ENCODE assay signal across 8 mouse cellular contexts in genomic region chr7:127088901-127089845, GRCm38 (mm10). TPM values are rescaled to one million over a fixed set of nuclear protein-coding genes. Genes with fewer than 3 reads are reported as not detected.
DNase-seq lines count a peak whose midpoint lies in the region; ATAC-seq and TF ChIP-seq lines count a peak whose summit lies in the region.

No protein-coding gene starts in this region.

- 0 out of 2 replicates have a peak overlapping the region, but pooled peaks have one; percentile 26 for H3K9ac ChIP-seq in heart, postnatal 0 days (replicated peaks; ENCODE audit: low read depth, low read length)
- peak overlapping the region; percentile 71 for H3K9ac ChIP-seq in liver, embryonic 14.5 days (replicated peaks)

- H3K4me1 ChIP-seq in bone marrow, adult 2 months (ENCODE audit: control insufficient read depth, insufficient read depth, low read length), result peaks cover 8% of the 10 kb centered on the region; the same call in 1 of the 2 replicates
- peaks cover 9% of the 10 kb centered on the region; the same call in 1 of the 2 replicates for H3K4me1 ChIP-seq in heart, postnatal 0 days (ENCODE audit: control insufficient read depth, insufficient read depth)
- peaks cover 17 to 51% of the 10 kb centered on the region in 2 experiments for H3K4me1 ChIP-seq in liver, embryonic 14.5 days (replicated peaks; ENCODE audit: control insufficient read depth in 2 of 2, insufficient read depth in 2 of 2, low read length in 1 of 2)

- peak; percentile 71 for DNase-seq in CD4-positive helper T cell, adult 2 months (ENCODE audit: low read depth, low spot score)
- no peak for DNase-seq in heart, postnatal 0 days (ENCODE audit: low spot score)
- peak in 1 of 3 experiments; percentile 45 for DNase-seq in liver, embryonic 14.5 days (ENCODE audit: low read depth in 3 of 3, low spot score in 3 of 3)
- peak; percentile 36 for DNase-seq in retina, embryonic 14.5 days (ENCODE audit: low spot score)
- no peak for DNase-seq in cerebellum, adult 9-10 months
- no peak for DNase-seq in frontal cortex, postnatal 14 days (ENCODE audit: low spot score in 2 of 2)

- H3K9me3 ChIP-seq in heart, postnatal 0 days (replicated peaks; ENCODE audit: control insufficient read depth, low read length), result no peaks in the 10 kb centered on the region
- H3K9me3 ChIP-seq in liver, embryonic 14.5 days (ENCODE audit: control insufficient read depth, low read length), result no peaks in the 10 kb centered on the region

- H3K36me3 ChIP-seq in heart, postnatal 0 days (replicated peaks; ENCODE audit: control insufficient read depth, insufficient read depth, low read length), result no peaks in the 10 kb centered on the region
- no peaks in the 10 kb centered on the region; the same call in 1 of the 2 replicates for H3K36me3 ChIP-seq in liver, embryonic 14.5 days (replicated peaks; ENCODE audit: control insufficient read depth, insufficient read depth, low read depth)

- peak overlapping the region; percentile 51 for H3K4me2 ChIP-seq in heart, postnatal 0 days (ENCODE audit: low read depth, low read length)
- peak overlapping the region; percentile 79 for H3K4me2 ChIP-seq in liver, embryonic 14.5 days (ENCODE audit: low read depth)

- ATAC-seq in heart, postnatal 0 days (ENCODE audit: insufficient read depth, low read depth), result no peak
- no peak for ATAC-seq in liver, embryonic 14.5 days (ENCODE audit: insufficient read depth)
- no peak for ATAC-seq in frontal cortex, adult (ENCODE audit: low TSS enrichment)

- peak; percentile 48; the same call in 1 of the 2 replicates for TF ChIP-seq POLR2A in bone marrow, adult 2 months (IDR thresholded peaks at IDR 0.05; ENCODE audit: borderline replicate concordance, control insufficient read depth, low read depth, low read length)

- 5% methylated on average over 27 of the region's 27 CpGs for WGBS in bone marrow, adult 2 months
- WGBS in heart, postnatal 0 days, result 18% methylated on average over 27 of the region's 27 CpGs
- 8% methylated on average over 27 of the region's 27 CpGs for WGBS in liver, embryonic 14.5 days (ENCODE audit: insufficient replicate concordance)

- H3K4me3 ChIP-seq in bone marrow, adult 2 months (replicated peaks; ENCODE audit: control insufficient read depth, low read depth, low read length), result peak overlapping the region; percentile 40
- H3K4me3 ChIP-seq in heart, postnatal 0 days (ENCODE audit: low read depth, low read length), result peak overlapping the region; percentile 25
- peak overlapping the region; percentile 31 to 35 for H3K4me3 ChIP-seq in liver, embryonic 14.5 days (ENCODE audit: insufficient read depth in 1 of 2, low read depth in 2 of 2, low read length in 2 of 2)

- TF ChIP-seq EP300 in heart, postnatal 0 days (IDR thresholded peaks at IDR 0.05; ENCODE audit: low read depth), result no peak
- no peak for TF ChIP-seq EP300 in liver, embryonic 14.5 days (IDR thresholded peaks at IDR 0.05; ENCODE audit: low read depth)

- no peaks in the 10 kb centered on the region for H3K27me3 ChIP-seq in heart, postnatal 0 days (ENCODE audit: control insufficient read depth, insufficient read depth, low read length)
- H3K27me3 ChIP-seq in liver, embryonic 14.5 days (ENCODE audit: control insufficient read depth, insufficient read depth, low read length), result no peaks in the 10 kb centered on the region

- no peak for TF ChIP-seq CTCF in bone marrow, adult 2 months (IDR thresholded peaks at IDR 0.05; ENCODE audit: control insufficient read depth, insufficient read depth, low read length)
- TF ChIP-seq CTCF in heart, postnatal 0 days (IDR thresholded peaks at IDR 0.05; ENCODE audit: low read depth), result no peak
- TF ChIP-seq CTCF in liver, embryonic 14.5 days (IDR thresholded peaks at IDR 0.05; ENCODE audit: low read depth), result no peak

- H3K27ac ChIP-seq in bone marrow, adult 2 months (ENCODE audit: control insufficient read depth, insufficient read depth, low read depth, low read length, poor library complexity), result peak overlapping the region; percentile 86
- H3K27ac ChIP-seq in heart, postnatal 0 days (ENCODE audit: low read depth), result peak overlapping the region; percentile 48; the same call in 1 of the 2 replicates
- peak overlapping the region; percentile 89 for H3K27ac ChIP-seq in liver, embryonic 14.5 days

RNA-seq across cellular contexts. Expression of gene AI467606, which starts 2.0 kb away (rescaled TPM):
- polyA plus RNA-seq in bone marrow, adult 2 months (2011; ENCODE audit: insufficient read depth, insufficient read length, low replicate concordance, missing spikeins), result 13.6 and 36.8 TPM in 2 replicates
- 0.50 and 5.4 TPM in 2 replicates for total RNA-seq in heart, postnatal 0 days (2014; rRNA removed; ENCODE audit: low replicate concordance)
- polyA plus RNA-seq in heart, postnatal 0 days (2015; fragmentation: Nextera tagmentation; extraction: Ambion mirVana), result 0.89 and 0.94 TPM in 2 replicates
- polyA plus RNA-seq in liver, embryonic 14.5 days (2012; rRNA removed), result 5.3 and 6.4 TPM in 2 replicates
- polyA plus RNA-seq in liver, embryonic 14.5 days (2014; fragmentation: Nextera tagmentation; extraction: Ambion mirVana), result 7.6 and 8.5 TPM in 2 replicates

RNA-seq across cellular contexts. Expression of gene Zg16, which starts 2.0 kb away (rescaled TPM):
- 3.1 TPM in 1 of 2 replicates, not detected in the other for polyA plus RNA-seq in bone marrow, adult 2 months (2011; ENCODE audit: insufficient read depth, insufficient read length, low replicate concordance, missing spikeins)
- not detected in 2 replicates for total RNA-seq in heart, postnatal 0 days (2014; rRNA removed; ENCODE audit: low replicate concordance)
- 0.33 TPM in 1 of 2 replicates, not detected in the other for polyA plus RNA-seq in heart, postnatal 0 days (2015; fragmentation: Nextera tagmentation; extraction: Ambion mirVana)
- 0.08 and 0.11 TPM in 2 replicates for polyA plus RNA-seq in liver, embryonic 14.5 days (2012; rRNA removed)
- not detected in 2 replicates for polyA plus RNA-seq in liver, embryonic 14.5 days (2014; fragmentation: Nextera tagmentation; extraction: Ambion mirVana)

RNA-seq across cellular contexts. Expression of gene Qprt, which starts 32.9 kb away (rescaled TPM):
- polyA plus RNA-seq in bone marrow, adult 2 months (2011; ENCODE audit: insufficient read depth, insufficient read length, low replicate concordance, missing spikeins), result 1.4 and 10.6 TPM in 2 replicates
- total RNA-seq in heart, postnatal 0 days (2014; rRNA removed; ENCODE audit: low replicate concordance), result 0.42 and 2.3 TPM in 2 replicates
- polyA plus RNA-seq in heart, postnatal 0 days (2015; fragmentation: Nextera tagmentation; extraction: Ambion mirVana), result 0.88 and 1.1 TPM in 2 replicates
- polyA plus RNA-seq in liver, embryonic 14.5 days (2012; rRNA removed), result 35.6 and 35.9 TPM in 2 replicates
- 48.6 and 49.2 TPM in 2 replicates for polyA plus RNA-seq in liver, embryonic 14.5 days (2014; fragmentation: Nextera tagmentation; extraction: Ambion mirVana)

RNA-seq across cellular contexts. Expression of gene Kif22, which starts 46.9 kb away (rescaled TPM):
- 114 and 164 TPM in 2 replicates for polyA plus RNA-seq in bone marrow, adult 2 months (2011; ENCODE audit: insufficient read depth, insufficient read length, low replicate concordance, missing spikeins)
- 20.9 and 43.1 TPM in 2 replicates for total RNA-seq in heart, postnatal 0 days (2014; rRNA removed; ENCODE audit: low replicate concordance)
- polyA plus RNA-seq in heart, postnatal 0 days (2015; fragmentation: Nextera tagmentation; extraction: Ambion mirVana), result 22.4 and 22.8 TPM in 2 replicates
- polyA plus RNA-seq in liver, embryonic 14.5 days (2012; rRNA removed), result 43.8 and 60.1 TPM in 2 replicates
- polyA plus RNA-seq in liver, embryonic 14.5 days (2014; fragmentation: Nextera tagmentation; extraction: Ambion mirVana), result 101 and 112 TPM in 2 replicates

RNA-seq across cellular contexts. Expression of gene Spn, which starts 48.5 kb away (rescaled TPM):
- polyA plus RNA-seq in bone marrow, adult 2 months (2011; ENCODE audit: insufficient read depth, insufficient read length, low replicate concordance, missing spikeins), result 29.7 and 49.2 TPM in 2 replicates
- total RNA-seq in heart, postnatal 0 days (2014; rRNA removed; ENCODE audit: low replicate concordance), result 0.19 and 1.3 TPM in 2 replicates
- polyA plus RNA-seq in heart, postnatal 0 days (2015; fragmentation: Nextera tagmentation; extraction: Ambion mirVana), result 0.10 and 0.18 TPM in 2 replicates
- 8.0 and 10.8 TPM in 2 replicates for polyA plus RNA-seq in liver, embryonic 14.5 days (2012; rRNA removed)
- 7.9 and 8.0 TPM in 2 replicates for polyA plus RNA-seq in liver, embryonic 14.5 days (2014; fragmentation: Nextera tagmentation; extraction: Ambion mirVana)

Comparison
In these comparisons a context has a peak if more than half of its experiments do, and no peak if none do; other contexts are left out.
1. DNase-seq: peak in CD4-positive helper T cell, adult 2 months (single experiment) and retina, embryonic 14.5 days (single experiment); none in heart, postnatal 0 days (single experiment), cerebellum, adult 9-10 months (single experiment) and frontal cortex, postnatal 14 days (0 of 2).
2. Peak in every context shown above with its lines, with median percentiles within 50 percentile points of each other: H3K27ac ChIP-seq and H3K4me3 ChIP-seq.